Mouse (Mus musculus) myocyte (in vitro differentiated cells): ENCODE results near the gene Pcdh9.

Experiments
- CEBPB ChIP-seq: IDR thresholded peaks from 2 replicates; pipeline ENCODE4 v1.6.1; 2011; ENCODE audit warnings: mild to moderate bottlenecking, moderate library complexity; ENCODE audit not compliant: poor library complexity, insufficient read depth, severe bottlenecking
- E2F4 ChIP-seq: IDR thresholded peaks from one replicate; pipeline ENCODE4 v1.6.1; 2011; ENCODE audit warnings: mild to moderate bottlenecking, control low read depth, moderate library complexity; ENCODE audit not compliant: insufficient read depth
- MAX ChIP-seq: IDR thresholded peaks from one replicate; pipeline ENCODE4 v1.6.1; 2011; ENCODE audit warnings: low read depth, mild to moderate bottlenecking, control low read depth
- MYOD1 ChIP-seq, 3 experiments: IDR thresholded peaks; one replicate each; pipeline ENCODE4 v1.6.1; 2011; ENCODE audit warnings: control low read depth in 2 of 3, low read depth in 2 of 3, mild to moderate bottlenecking in 2 of 3, moderate library complexity in 1 of 3; ENCODE audit not compliant: insufficient read length in 2 of 3, control insufficient read depth in 1 of 3
- MYOG ChIP-seq, 3 experiments: IDR thresholded peaks; one replicate each; pipeline ENCODE4 v1.6.1; 2011; ENCODE audit warnings: control low read depth in 2 of 3, low read depth in 2 of 3, mild to moderate bottlenecking in 2 of 3; ENCODE audit not compliant: insufficient read length in 2 of 3, control insufficient read depth in 1 of 3, insufficient read depth in 1 of 3
- POLR2A ChIP-seq: IDR thresholded peaks from one replicate; pipeline ENCODE4 v1.6.1; 2011; ENCODE audit warnings: low read depth, mild to moderate bottlenecking, control low read depth, moderate library complexity; ENCODE audit not compliant: insufficient read length
- POLR2AphosphoS2 ChIP-seq: IDR thresholded peaks from one replicate; pipeline ENCODE4 v1.6.1; 2011; ENCODE audit warnings: low read depth, control low read depth; ENCODE audit not compliant: insufficient read length
- REST ChIP-seq: IDR thresholded peaks from one replicate; pipeline ENCODE4 v1.6.1; 2011; ENCODE audit warnings: mild to moderate bottlenecking, control low read depth, moderate library complexity; ENCODE audit not compliant: insufficient read depth, insufficient read length
- SRF ChIP-seq: IDR thresholded peaks from one replicate; pipeline ENCODE4 v1.6.1; 2011; ENCODE audit warnings: low read depth; ENCODE audit not compliant: control insufficient read depth, insufficient read length
- TCF12 ChIP-seq: IDR thresholded peaks from one replicate; pipeline ENCODE4 v1.6.1; 2011; ENCODE audit warnings: mild to moderate bottlenecking, control low read depth; ENCODE audit not compliant: poor library complexity, insufficient read depth, severe bottlenecking
- USF1 ChIP-seq: IDR thresholded peaks from one replicate; pipeline ENCODE4 v1.6.1; 2011; ENCODE audit warnings: low read depth, mild to moderate bottlenecking, control low read depth, moderate library complexity

GRCm38 (mm10) chr14:93734077-93734673, 156.3 kb downstream of the Pcdh9 start:
- no peak for TF ChIP-seq POLR2A
- TF ChIP-seq MAX, result no peak
- TF ChIP-seq USF1, result no peak
- no peak for TF ChIP-seq E2F4
- no peak for TF ChIP-seq REST
- no peak for TF ChIP-seq SRF
- TF ChIP-seq POLR2AphosphoS2, result no peak
- no peak for TF ChIP-seq CEBPB
- no peak for TF ChIP-seq TCF12
- TF ChIP-seq MYOG (IDR thresholded peaks at IDR 0.05; ENCODE audit: control insufficient read depth in 1 of 3, insufficient read depth in 1 of 3, insufficient read length in 2 of 3, low read depth in 2 of 3), result no peak
- TF ChIP-seq MYOD1 (IDR thresholded peaks at IDR 0.05; ENCODE audit: control insufficient read depth in 1 of 3, insufficient read length in 2 of 3, low read depth in 2 of 3), result no peak
